Mouse (Mus musculus) liver, embryonic 16.5 days (tissue): Measurements from ENCODE around the gene Eif4ebp2. TPM values are rescaled to one million over a fixed set of nuclear protein-coding genes. Genes with fewer than 3 reads are reported as not detected.

Experiments used
- ATAC-seq: fragments of 200-750 bp; cut with Nextera tagmentation; 2 replicates; pipeline ENCODE4 v1.8.0; 2017; ENCODE audit warnings: low read depth, mild to moderate bottlenecking, moderate number of reproducible peaks, moderate library complexity
- H3K27ac ChIP-seq: fragments of 300-500 bp; sonication (generic); 2 replicates; pipeline ENCODE4 v1.5.1; 2014; ENCODE audit warnings: mild to moderate bottlenecking, low read length
- H3K27me3 ChIP-seq: fragments of 300-500 bp; sonication (generic); 2 replicates; pipeline ENCODE4 v1.6.1; 2014; ENCODE audit warnings: low read depth, low read length, mixed read lengths; ENCODE audit not compliant: control insufficient read depth, insufficient read depth
- H3K36me3 ChIP-seq: fragments of 300-500 bp; sonication (generic); 2 replicates; pipeline ENCODE4 v1.6.1; 2014; ENCODE audit warnings: mild to moderate bottlenecking; ENCODE audit not compliant: control insufficient read depth, insufficient read depth
- H3K4me1 ChIP-seq: fragments of 300-500 bp; sonication (generic); 2 replicates; pipeline ENCODE4 v1.6.1; 2014; ENCODE audit warnings: low read depth, low read length, mixed read lengths; ENCODE audit not compliant: control insufficient read depth
- H3K4me2 ChIP-seq: fragments of 300-500 bp; sonication (generic); 2 replicates; pipeline ENCODE4 v1.6.1; 2014; ENCODE audit warnings: low read depth, low read length, mixed read lengths
- H3K4me3 ChIP-seq: fragments of 300-500 bp; sonication (generic); 2 replicates; pipeline ENCODE4 v1.5.1; 2014; ENCODE audit warnings: low read depth, mild to moderate bottlenecking, low read length
- H3K9ac ChIP-seq: fragments of 300-500 bp; sonication (generic); 2 replicates; pipeline ENCODE4 v1.6.1; 2014; ENCODE audit warnings: low read depth, low read length
- H3K9me3 ChIP-seq: fragments of 300-500 bp; sonication (generic); replicated peaks from 2 replicates; pipeline ENCODE4 v1.6.1; 2016; ENCODE audit warnings: low read length; ENCODE audit not compliant: control insufficient read depth
- WGBS: fragments of 180-500 bp; shearing (Covaris S2); extraction: QIAGEN DNeasy Blood & Tissue Kit; methylation state at CpG from one replicate; pipeline ENCODE4 v1.1.7; 2014; ENCODE audit not compliant: insufficient replicate concordance; 5-methylcytosine and 5-hydroxymethylcytosine counted together
- polyA plus RNA-seq: library from polyadenylated mRNA; unstranded; fragments of >200 nt; fragmentation: Nextera tagmentation; extraction: Ambion mirVana; gene quantifications from 2 replicates; pipeline ENCODE4 v1.2.1, GENCODE M21; 2015

Gene Eif4ebp2
- 36.4 and 39.4 TPM in 2 replicates for polyA plus RNA-seq

GRCm38 (mm10) chr10:61452645-61453044, at the start of gene Eif4ebp2:
Gene Eif4ebp2, minus strand, starts transcription at chr10:61452661.
- Histone ChIP-seq H3K36me3 (peaks cover 6% of the 10 kb centered on the region), H3K4me1 (peaks cover 34% of the 10 kb centered on the region), H3K4me2 (peak within 1 kb of the TSS; percentile 86), H3K27me3 (no peaks in the 10 kb centered on the region), H3K27ac (peak within 1 kb of the TSS; percentile 95), H3K9ac (peak within 1 kb of the TSS; percentile 94), H3K4me3 (peak within 1 kb of the TSS; percentile 98), H3K9me3 (no peaks in the 10 kb centered on the region)
- WGBS, result 0% methylated on average over 34 of the region's 36 CpGs
- ATAC-seq, result peak; percentile 94

GRCm38 (mm10) chr10:61500756-61501155, 48.3 kb upstream of the Eif4ebp2 start:
- no peaks in the 10 kb centered on the region for H3K27me3 ChIP-seq
- H3K4me2 ChIP-seq, result no peak overlapping the region
- H3K27ac ChIP-seq, result no peak overlapping the region
- H3K4me3 ChIP-seq, result no peak overlapping the region
- H3K36me3 ChIP-seq, result no peaks in the 10 kb centered on the region
- WGBS, result 74% methylated on average over 7 of the region's 7 CpGs
- no peak overlapping the region for H3K9ac ChIP-seq
- no peaks in the 10 kb centered on the region for H3K4me1 ChIP-seq
- ATAC-seq, result no peak
- H3K9me3 ChIP-seq, result no peaks in the 10 kb centered on the region

GRCm38 (mm10) chr10:61499505-61500466, 47.3 kb upstream of the Eif4ebp2 start:
- H3K4me1 ChIP-seq, result no peaks in the 10 kb centered on the region
- WGBS, result 78% methylated on average over 20 of the region's 20 CpGs
- no peaks in the 10 kb centered on the region for H3K27me3 ChIP-seq
- H3K9ac ChIP-seq, result no peak overlapping the region
- no peak for ATAC-seq
- no peaks in the 10 kb centered on the region for H3K9me3 ChIP-seq
- H3K27ac ChIP-seq, result no peak overlapping the region
- no peaks in the 10 kb centered on the region for H3K36me3 ChIP-seq
- no peak overlapping the region for H3K4me3 ChIP-seq
- H3K4me2 ChIP-seq, result no peak overlapping the region

GRCm38 (mm10) chr10:61496231-61496630, 43.8 kb upstream of the Eif4ebp2 start:
- WGBS, result 72% methylated on average over 9 of the region's 9 CpGs
- no peak for ATAC-seq
- H3K27me3 ChIP-seq, result no peaks in the 10 kb centered on the region

GRCm38 (mm10) chr10:61495461-61495860, 43.0 kb upstream of the Eif4ebp2 start:
- no peaks in the 10 kb centered on the region for H3K36me3 ChIP-seq
- no peak overlapping the region for H3K9ac ChIP-seq
- no peak overlapping the region for H3K4me3 ChIP-seq
- H3K27ac ChIP-seq, result no peak overlapping the region
- H3K4me2 ChIP-seq, result no peak overlapping the region
- H3K9me3 ChIP-seq, result no peaks in the 10 kb centered on the region
- no peaks in the 10 kb centered on the region for H3K27me3 ChIP-seq
- H3K4me1 ChIP-seq, result peaks cover 16% of the 10 kb centered on the region
- ATAC-seq, result no peak
- WGBS, result 55% methylated on average over 4 of the region's 4 CpGs

More at GRCm38 (mm10) chr10:61496231-61496630, 43.8 kb upstream of the Eif4ebp2 start:
- peaks cover 11% of the 10 kb centered on the region for H3K4me1 ChIP-seq
- H3K4me3 ChIP-seq, result no peak overlapping the region
- H3K27ac ChIP-seq, result no peak overlapping the region
- no peak overlapping the region for H3K4me2 ChIP-seq
- no peaks in the 10 kb centered on the region for H3K9me3 ChIP-seq
- H3K36me3 ChIP-seq, result no peaks in the 10 kb centered on the region
- no peak overlapping the region for H3K9ac ChIP-seq

- peak overlapping the region; percentile 84 for H3K27ac ChIP-seq
- peak; percentile 82 for ATAC-seq
- peak overlapping the region; percentile 38 for H3K4me3 ChIP-seq
- no peaks in the 10 kb centered on the region for H3K27me3 ChIP-seq
- H3K4me1 ChIP-seq, result peaks cover 23% of the 10 kb centered on the region
- WGBS, result 6% methylated on average over 11 of the region's 11 CpGs
- H3K4me2 ChIP-seq, result peak overlapping the region; percentile 62
- no peaks in the 10 kb centered on the region for H3K9me3 ChIP-seq
- H3K9ac ChIP-seq, result peak overlapping the region; percentile 36
- no peaks in the 10 kb centered on the region for H3K36me3 ChIP-seq
Measured at GRCm38 (mm10) chr10:61492040-61492439, 39.6 kb upstream of the Eif4ebp2 start.

- H3K27me3 ChIP-seq, result no peaks in the 10 kb centered on the region
- peak overlapping the region; percentile 38 for H3K4me3 ChIP-seq
- H3K36me3 ChIP-seq, result no peaks in the 10 kb centered on the region
- H3K4me2 ChIP-seq, result peak overlapping the region; percentile 62
- 3% methylated on average over 8 of the region's 8 CpGs for WGBS
- peak; percentile 82 for ATAC-seq
- H3K4me1 ChIP-seq, result peaks cover 24% of the 10 kb centered on the region
- no peaks in the 10 kb centered on the region for H3K9me3 ChIP-seq
- H3K27ac ChIP-seq, result peak overlapping the region; percentile 84
- H3K9ac ChIP-seq, result peak overlapping the region; percentile 36
Measured at GRCm38 (mm10) chr10:61491573-61491972, 39.1 kb upstream of the Eif4ebp2 start.

GRCm38 (mm10) chr10:61488522-61489110, 36.2 kb upstream of the Eif4ebp2 start:
- H3K27ac ChIP-seq, result no peak overlapping the region; the same call in 1 of the 2 replicates
- no peak for ATAC-seq
- no peaks in the 10 kb centered on the region for H3K36me3 ChIP-seq
- no peak overlapping the region for H3K9ac ChIP-seq
- WGBS, result 64% methylated on average over 6 of the region's 6 CpGs
- no peaks in the 10 kb centered on the region for H3K27me3 ChIP-seq
- no peak overlapping the region for H3K4me2 ChIP-seq
- H3K9me3 ChIP-seq, result no peaks in the 10 kb centered on the region
- H3K4me3 ChIP-seq, result no peak overlapping the region
- H3K4me1 ChIP-seq, result peaks cover 25% of the 10 kb centered on the region
